Mouse (Mus musculus): ENCODE data around the gene Nmnat2. TPM values are rescaled to one million over a fixed set of nuclear protein-coding genes. Genes with fewer than 3 reads are reported as not detected.

Gene Nmnat2
- total and polyA plus RNA-seq, 2 experiments from 2014 or later: 87.6 to 152 TPM

DNA sequence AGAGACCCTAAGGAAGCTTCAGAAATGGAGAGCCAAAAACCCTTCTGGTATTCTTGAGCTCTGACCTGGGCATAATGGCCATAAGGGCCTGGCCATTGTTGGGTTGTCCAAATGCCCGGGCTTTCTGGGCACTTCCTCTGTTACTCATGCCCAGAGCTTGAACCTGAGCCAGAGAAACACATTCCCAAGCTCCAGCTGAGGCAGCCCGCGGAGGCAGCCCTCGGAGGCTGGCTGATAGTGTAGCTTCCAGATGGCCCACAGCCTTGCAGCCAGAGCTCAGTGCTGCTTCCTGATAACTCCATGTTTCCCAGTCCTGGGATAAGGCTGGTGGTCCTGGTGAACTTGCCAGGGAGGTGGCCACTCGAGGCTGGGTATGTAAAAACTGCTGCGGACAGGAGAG lies 129.4 kb downstream of the Nmnat2 start:
- DNase-seq (ENCODE audit: low spot score) (peak; percentile 53), ATAC-seq (ENCODE audit: low FRiP score) (no peak)
- 61% methylated on average over 6 of the region's 6 CpGs for whole genome bisulfite sequencing
- H3K4me2 ChIP-seq (ENCODE audit: low read depth, low read length, poor library complexity, severe bottlenecking): no peak overlapping the region
- no peaks in the 10 kb centered on the region for H3K27me3 ChIP-seq (ENCODE audit: insufficient read depth, low read length)
- H3K36me3 ChIP-seq (ENCODE audit: insufficient read depth, low read length): peaks cover 18% of the 10 kb centered on the region; the same call in 1 of the 2 replicates
- H3K9ac ChIP-seq (replicated peaks; ENCODE audit: low read length, poor library complexity, severe bottlenecking): no peak overlapping the region
- no peak overlapping the region for H3K4me3 ChIP-seq (ENCODE audit: low read depth, low read length)
- no peaks in the 10 kb centered on the region for H3K4me1 ChIP-seq (ENCODE audit: insufficient read depth, low read length)
- no peaks in the 10 kb centered on the region for H3K9me3 ChIP-seq (ENCODE audit: low read length)
- TF ChIP-seq CTCF (IDR thresholded peaks at IDR 0.05): no peak
- H3K27ac ChIP-seq (ENCODE audit: low read depth, low read length): no peak overlapping the region

DNA sequence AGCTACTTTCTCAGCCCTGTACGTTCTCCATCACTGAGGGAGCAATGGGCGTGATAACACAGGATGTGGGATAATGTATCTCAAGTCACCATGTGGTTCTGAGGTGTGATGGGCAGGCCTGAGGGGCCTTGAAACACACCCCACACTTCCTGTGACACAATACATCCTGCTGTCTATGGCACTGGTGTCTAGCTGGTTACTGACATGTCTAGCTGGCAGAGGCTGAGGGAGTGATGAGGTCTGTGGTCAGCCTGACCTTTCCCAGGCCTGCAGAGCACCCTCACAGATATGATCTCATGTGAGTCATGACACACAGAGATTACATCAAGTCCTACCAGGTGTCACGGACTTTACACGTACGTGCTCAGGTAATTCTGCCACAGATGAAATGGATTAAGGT lies 130.4 kb downstream of the Nmnat2 start:
- Histone ChIP-seq H3K36me3 (ENCODE audit: insufficient read depth, low read length) (peaks cover 18% of the 10 kb centered on the region; the same call in 1 of the 2 replicates), H3K4me1 (ENCODE audit: insufficient read depth, low read length) (no peaks in the 10 kb centered on the region), H3K9me3 (ENCODE audit: low read length) (no peaks in the 10 kb centered on the region), H3K4me3 (ENCODE audit: low read depth, low read length) (no peak overlapping the region), H3K4me2 (ENCODE audit: low read depth, low read length, poor library complexity, severe bottlenecking) (no peak overlapping the region), H3K27ac (ENCODE audit: low read depth, low read length) (no peak overlapping the region), H3K27me3 (ENCODE audit: insufficient read depth, low read length) (no peaks in the 10 kb centered on the region), H3K9ac (replicated peaks; ENCODE audit: low read length, poor library complexity, severe bottlenecking) (no peak overlapping the region)
- ATAC-seq (ENCODE audit: low FRiP score) (no peak), DNase-seq (ENCODE audit: low spot score) (no peak)
- WGBS: 91% methylated on average over 5 of the region's 5 CpGs
- no peak for TF ChIP-seq CTCF (IDR thresholded peaks at IDR 0.05)

DNA sequence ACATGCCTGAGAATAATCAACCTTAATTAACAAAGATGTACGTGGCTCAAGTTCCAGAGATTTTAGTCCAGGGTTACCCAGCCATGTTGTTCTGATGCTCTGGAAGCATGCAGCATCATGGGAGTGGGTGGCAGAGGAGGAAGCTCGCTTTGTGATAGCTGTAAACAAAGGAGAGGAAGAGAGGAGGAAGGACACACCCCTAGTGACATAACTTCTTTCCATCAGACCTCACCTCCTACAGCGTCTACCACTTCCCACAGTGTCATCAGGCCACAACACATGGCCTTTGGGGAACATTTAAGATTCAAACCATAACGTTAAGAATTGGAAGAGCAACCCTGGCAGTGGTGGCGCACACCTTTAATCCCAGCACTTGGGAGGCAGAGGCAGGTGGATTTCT lies 133.0 kb downstream of the Nmnat2 start:
- Histone ChIP-seq H3K27ac (ENCODE audit: low read depth, low read length) (no peak overlapping the region), H3K4me1 (ENCODE audit: insufficient read depth, low read length) (no peaks in the 10 kb centered on the region), H3K36me3 (ENCODE audit: insufficient read depth, low read length) (peaks cover 18% of the 10 kb centered on the region; the same call in 1 of the 2 replicates), H3K4me2 (ENCODE audit: low read depth, low read length, poor library complexity, severe bottlenecking) (no peak overlapping the region), H3K9ac (replicated peaks; ENCODE audit: low read length, poor library complexity, severe bottlenecking) (no peak overlapping the region), H3K27me3 (ENCODE audit: insufficient read depth, low read length) (no peaks in the 10 kb centered on the region), H3K9me3 (ENCODE audit: low read length) (no peaks in the 10 kb centered on the region), H3K4me3 (ENCODE audit: low read depth, low read length) (no peak overlapping the region)
- TF ChIP-seq CTCF (IDR thresholded peaks at IDR 0.05): no peak
- ATAC-seq (ENCODE audit: low FRiP score) (no peak), DNase-seq (ENCODE audit: low spot score) (no peak)
- 86% methylated on average over 5 of the region's 5 CpGs for WGBS

DNA sequence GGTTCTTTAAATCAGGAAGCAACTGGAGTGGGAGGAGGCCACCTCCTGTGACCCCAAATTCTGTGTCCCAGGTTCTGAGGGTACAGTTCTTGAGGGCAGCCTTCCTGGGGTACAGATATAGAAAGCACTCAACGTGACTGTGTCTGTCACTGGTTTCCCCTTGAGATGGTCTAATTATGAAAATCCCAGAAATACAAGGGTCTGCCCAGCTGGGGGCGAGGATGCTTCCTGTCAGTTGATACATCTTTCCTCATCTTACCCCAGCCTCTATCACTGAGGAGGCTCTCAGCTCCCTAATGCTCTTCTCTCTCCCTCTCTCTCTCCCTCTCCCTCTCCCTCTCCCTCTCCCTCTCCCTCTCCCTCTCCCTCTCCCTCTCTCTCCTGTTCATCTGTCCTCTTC lies 135.3 kb downstream of the Nmnat2 start:
- H3K4me1 ChIP-seq (ENCODE audit: insufficient read depth, low read length): no peaks in the 10 kb centered on the region
- H3K9me3 ChIP-seq (ENCODE audit: low read length): no peaks in the 10 kb centered on the region
- no peak for TF ChIP-seq CTCF (IDR thresholded peaks at IDR 0.05)
- H3K27me3 ChIP-seq (ENCODE audit: insufficient read depth, low read length): no peaks in the 10 kb centered on the region
- no peak overlapping the region for H3K9ac ChIP-seq (replicated peaks; ENCODE audit: low read length, poor library complexity, severe bottlenecking)
- no peak for ATAC-seq (ENCODE audit: low FRiP score)
- H3K27ac ChIP-seq (ENCODE audit: low read depth, low read length): no peak overlapping the region
- no peak overlapping the region for H3K4me3 ChIP-seq (ENCODE audit: low read depth, low read length)
- WGBS: 59% methylated on average over 2 of the region's 2 CpGs
- no peak overlapping the region for H3K4me2 ChIP-seq (ENCODE audit: low read depth, low read length, poor library complexity, severe bottlenecking)
- peaks cover 16% of the 10 kb centered on the region; the same call in 1 of the 2 replicates for H3K36me3 ChIP-seq (ENCODE audit: insufficient read depth, low read length)
- DNase-seq (ENCODE audit: low spot score): no peak

DNA sequence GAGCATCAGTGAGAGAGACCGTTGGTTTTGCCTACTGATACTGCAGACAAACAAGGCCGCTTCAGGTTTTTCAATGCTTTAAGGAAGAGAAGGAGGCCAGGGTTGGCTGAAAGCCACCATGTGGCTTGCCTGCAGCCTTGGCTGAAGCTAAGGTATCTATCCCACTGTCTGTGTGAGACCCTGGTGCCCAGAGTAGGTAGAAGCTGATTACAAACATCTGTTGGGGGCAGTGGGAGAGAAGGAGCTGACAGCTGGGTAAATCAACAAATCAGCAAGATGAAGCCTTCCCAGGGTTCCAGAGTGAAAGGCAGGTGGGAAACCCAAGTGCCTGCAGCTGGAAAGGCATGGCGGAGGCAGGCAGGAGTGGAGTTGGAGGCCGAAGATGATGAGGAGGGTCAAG lies 136.0 kb downstream of the Nmnat2 start:
- DNase-seq (ENCODE audit: low spot score): no peak
- 84% methylated on average over 4 of the region's 4 CpGs for WGBS
- peaks cover 16% of the 10 kb centered on the region; the same call in 1 of the 2 replicates for H3K36me3 ChIP-seq (ENCODE audit: insufficient read depth, low read length)
- H3K27me3 ChIP-seq (ENCODE audit: insufficient read depth, low read length): no peaks in the 10 kb centered on the region
- H3K9me3 ChIP-seq (ENCODE audit: low read length): no peaks in the 10 kb centered on the region
- no peak overlapping the region for H3K4me2 ChIP-seq (ENCODE audit: low read depth, low read length, poor library complexity, severe bottlenecking)
- no peaks in the 10 kb centered on the region for H3K4me1 ChIP-seq (ENCODE audit: insufficient read depth, low read length)
- no peak overlapping the region for H3K27ac ChIP-seq (ENCODE audit: low read depth, low read length)
- no peak overlapping the region for H3K9ac ChIP-seq (replicated peaks; ENCODE audit: low read length, poor library complexity, severe bottlenecking)
- ATAC-seq (ENCODE audit: low FRiP score): no peak
- H3K4me3 ChIP-seq (ENCODE audit: low read depth, low read length): no peak overlapping the region
- TF ChIP-seq CTCF (IDR thresholded peaks at IDR 0.05): no peak

DNA sequence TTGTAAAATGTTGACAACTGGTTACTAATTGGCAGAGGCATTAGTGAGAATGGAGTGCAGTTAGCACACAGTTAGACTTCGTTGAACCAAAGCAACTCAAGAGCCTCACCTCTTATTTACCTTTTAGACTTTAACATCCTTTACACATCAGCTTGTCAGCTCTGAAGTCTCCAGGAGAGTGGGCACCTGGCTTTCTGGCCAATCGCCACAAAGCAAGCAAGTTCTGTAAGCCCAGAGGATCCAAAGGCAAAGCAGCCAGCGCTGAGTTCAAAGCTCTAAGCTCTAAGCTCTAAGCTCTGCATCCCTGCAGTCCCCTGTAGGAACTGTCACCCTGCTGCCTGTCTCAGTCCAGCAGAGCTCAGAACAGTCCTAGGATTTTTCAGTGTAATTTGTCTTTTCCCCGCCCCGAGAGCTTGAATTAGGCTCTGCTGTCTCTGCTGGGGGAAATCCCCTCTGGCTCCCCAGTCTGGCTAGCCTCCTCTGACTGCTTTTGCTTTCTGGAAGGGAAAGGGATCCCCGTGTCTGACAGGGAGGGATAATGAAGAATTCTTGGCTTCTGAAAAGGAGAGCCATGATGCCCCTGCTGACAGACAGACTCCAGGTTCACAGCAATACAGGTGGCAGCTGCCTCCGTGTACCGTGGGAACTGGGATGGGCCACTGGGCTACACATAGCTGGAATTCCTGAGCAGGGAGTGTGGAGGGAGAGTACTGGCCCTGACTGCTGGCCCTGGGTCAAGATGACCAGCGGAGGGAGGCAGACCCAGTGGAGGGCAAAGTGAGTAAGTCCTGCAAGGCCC lies 136.8 kb downstream of the Nmnat2 start:
- 32% methylated on average over 9 of the region's 9 CpGs for WGBS
- Histone ChIP-seq H3K4me3 (ENCODE audit: low read depth, low read length) (no peak overlapping the region), H3K27ac (ENCODE audit: low read depth, low read length) (no peak overlapping the region), H3K4me1 (ENCODE audit: insufficient read depth, low read length) (no peaks in the 10 kb centered on the region), H3K27me3 (ENCODE audit: insufficient read depth, low read length) (no peaks in the 10 kb centered on the region), H3K36me3 (ENCODE audit: insufficient read depth, low read length) (peaks cover 13% of the 10 kb centered on the region; the same call in 1 of the 2 replicates), H3K9me3 (ENCODE audit: low read length) (no peaks in the 10 kb centered on the region), H3K9ac (replicated peaks; ENCODE audit: low read length, poor library complexity, severe bottlenecking) (0 out of 2 replicates have a peak overlapping the region, but pooled peaks have one; percentile 8), H3K4me2 (ENCODE audit: low read depth, low read length, poor library complexity, severe bottlenecking) (no peak overlapping the region)
- DNase-seq (ENCODE audit: low spot score): no peak
- no peak for TF ChIP-seq CTCF (IDR thresholded peaks at IDR 0.05)
- peak; percentile 25; the same call in 1 of the 2 replicates for ATAC-seq (ENCODE audit: low FRiP score)

Measured in midbrain, postnatal 0 days (tissue).